Mouse (Mus musculus) left cerebral cortex, adult 8-10 months (tissue): ENCODE measurements around the gene Nfkbie. TPM values are rescaled to one million over a fixed set of nuclear protein-coding genes. Genes with fewer than 3 reads are reported as not detected.

Experiments used
- DNase-seq, 2 experiments: peaks; one replicate each; pipeline ENCODE4 v3.0.0; 2022; ENCODE audit warnings: low spot score in 2 of 2
- total RNA-seq, 4 experiments: library from RNA; stranded (reverse); gene quantifications; 2 replicates each; pipeline ENCODE4 v1.2.4; 2022

The Nfkbie gene
- total RNA-seq, 4 experiments from 2014 or later = 2.1 to 3.2 (median 2.5) TPM

DNA sequence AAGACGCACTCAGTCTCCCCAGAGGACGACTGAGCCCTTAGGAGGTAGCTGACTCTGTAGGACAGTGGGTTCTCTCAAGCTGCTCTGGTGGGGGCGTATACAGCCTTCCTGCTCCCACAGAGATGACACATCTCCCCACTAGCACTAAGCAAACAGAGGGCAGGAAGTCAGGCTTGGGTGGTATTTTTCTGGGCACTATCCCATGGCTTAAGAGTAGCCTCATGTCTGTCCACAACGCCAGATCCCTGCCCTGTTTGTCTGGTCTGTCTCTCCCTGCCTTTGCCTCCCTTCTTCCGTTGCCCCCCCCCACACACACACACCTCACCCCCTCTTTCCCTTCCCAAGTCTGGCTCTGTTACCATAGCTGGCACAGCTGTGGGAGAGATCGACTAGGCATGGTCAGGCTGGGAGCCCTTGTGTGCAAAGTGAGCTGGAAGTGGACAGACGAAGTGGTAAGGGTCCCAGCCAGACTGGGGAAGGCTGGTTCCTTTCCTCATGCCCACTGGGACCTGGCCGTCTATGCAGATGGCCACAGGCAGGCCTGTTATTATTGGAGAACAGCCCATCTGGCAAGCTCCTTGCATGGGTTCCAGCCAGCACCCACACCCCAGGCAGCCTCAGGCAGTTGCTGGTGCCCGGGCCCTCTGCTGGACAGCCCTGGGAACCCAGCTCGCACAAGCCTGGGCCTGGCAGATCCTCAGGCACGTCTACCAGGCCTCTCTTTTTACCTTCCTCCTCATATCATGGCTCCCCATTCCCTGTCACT, 41.3 kb downstream of the Nfkbie start:
- no peak for DNase-seq

DNA sequence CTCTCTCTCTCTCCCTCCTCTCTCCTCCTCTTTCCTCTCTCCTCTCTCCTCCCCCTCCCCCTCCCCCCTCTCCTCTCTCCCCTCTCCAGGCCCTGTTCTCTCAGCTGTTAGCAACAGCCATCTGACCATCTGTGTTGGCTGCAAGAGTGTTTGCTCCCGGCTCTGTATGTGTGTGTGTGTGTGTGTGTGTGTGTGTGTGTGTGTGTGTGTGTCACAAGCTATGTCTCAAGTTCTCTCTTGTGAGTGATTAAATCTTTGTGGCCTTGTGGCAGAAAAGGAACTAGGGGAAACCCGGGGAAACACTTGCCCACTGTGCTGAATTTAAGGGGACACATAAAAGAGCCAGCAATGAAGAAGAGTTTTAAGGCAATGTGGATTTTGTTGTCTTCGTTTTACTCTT, 42.3 kb downstream of the Nfkbie start:
- no peak for DNase-seq

DNA sequence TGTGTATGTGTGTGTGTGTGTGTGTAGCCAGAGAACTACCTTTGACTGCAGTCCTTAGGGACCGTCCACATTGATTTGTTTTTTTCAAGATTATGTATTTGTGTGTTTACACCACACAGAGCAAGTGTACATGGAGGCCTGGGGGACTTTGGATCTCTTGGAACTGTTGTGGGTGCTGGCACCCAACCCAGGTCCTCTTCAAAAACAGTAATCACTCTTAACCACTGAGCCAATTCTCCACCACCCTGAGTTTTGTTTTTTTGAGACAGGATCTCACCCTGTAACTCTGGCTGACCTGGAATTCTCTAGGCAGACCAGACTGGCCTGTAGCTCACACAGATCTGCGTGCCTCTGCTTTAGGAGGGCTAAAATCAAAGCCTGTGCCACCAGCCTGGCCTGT, 42.9 kb downstream of the Nfkbie start:
- DNase-seq = no peak

DNA sequence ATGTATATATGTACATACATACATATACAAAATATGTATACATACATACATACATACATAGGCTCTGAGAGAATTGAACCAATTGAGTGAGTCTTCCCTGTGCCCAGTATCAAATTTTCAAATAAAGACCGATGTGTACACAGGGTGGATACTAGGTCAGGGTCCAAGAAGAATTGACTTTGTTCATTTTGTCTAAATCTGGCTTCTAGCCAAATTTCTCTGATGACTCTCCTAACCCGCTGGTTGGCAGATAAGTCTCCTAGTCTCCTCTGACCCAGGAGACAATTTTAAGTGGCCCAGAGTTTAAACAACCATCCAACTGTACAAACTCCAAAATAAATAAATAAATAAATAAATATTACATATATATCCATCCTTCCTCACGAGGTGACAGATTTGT, 43.4 kb downstream of the Nfkbie start:
- no peak for DNase-seq

DNA sequence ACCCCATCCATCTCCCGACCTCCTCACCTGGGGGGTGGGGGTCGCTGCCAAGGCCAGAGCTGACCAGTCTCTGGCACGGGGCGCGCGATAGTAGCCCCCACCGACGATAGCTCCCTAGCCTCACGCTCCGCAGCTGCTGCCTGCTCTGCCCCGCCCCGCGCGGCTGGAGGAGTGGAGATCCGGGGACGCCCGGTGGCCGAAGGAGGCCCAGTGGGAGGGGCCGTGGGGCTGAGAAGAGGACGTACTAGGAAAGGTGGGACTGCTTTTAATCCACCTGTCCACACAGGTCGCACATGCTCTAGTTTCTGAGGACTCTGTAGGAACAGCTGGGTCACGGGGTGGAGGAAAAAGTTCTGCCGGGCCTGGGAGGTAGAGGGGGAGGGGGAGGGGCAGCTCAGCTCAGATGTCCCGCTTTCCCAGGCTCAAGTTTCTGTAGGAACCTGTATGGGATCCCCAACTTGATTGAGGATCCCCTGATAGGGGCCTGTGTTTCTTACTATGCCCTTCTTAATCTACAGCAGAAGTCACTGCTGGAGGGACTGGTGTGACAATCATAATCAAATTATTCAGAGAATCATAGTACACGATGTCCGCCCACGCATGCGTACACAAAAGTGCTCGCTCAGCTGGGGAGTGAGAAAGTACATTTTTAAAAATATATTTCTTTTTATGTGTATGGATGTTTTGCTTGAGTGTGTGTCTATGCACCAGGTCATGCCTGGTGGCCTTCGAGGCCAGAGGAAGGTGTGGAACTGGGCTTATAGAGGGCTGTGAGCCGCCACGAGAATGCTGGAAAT, 44.1 kb downstream of the Nfkbie start, which contains the start of gene Slc29a1:
Slc29a1 (minus strand) TSS at position 161 of the 797 bp plus-strand sequence.
- DNase-seq = no peak

DNA sequence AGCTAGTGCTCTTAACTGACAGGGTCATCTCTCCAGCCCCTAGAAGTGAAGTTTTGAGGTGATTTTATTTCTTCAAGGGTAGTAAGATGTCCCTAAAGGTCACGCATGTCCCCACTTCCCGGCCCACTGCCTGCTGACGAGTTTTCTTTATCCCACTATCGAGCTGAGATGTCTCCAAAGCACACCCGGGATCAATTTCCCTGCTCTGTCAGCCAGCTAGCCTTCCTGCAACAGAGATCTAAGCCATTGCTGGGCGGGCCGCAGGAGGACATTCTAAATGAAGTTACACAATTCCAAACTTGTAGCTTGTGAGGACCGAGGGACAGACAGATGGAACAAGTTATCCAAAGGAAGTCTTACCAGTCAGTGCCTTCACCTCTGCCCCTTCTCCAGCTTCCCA, 44.8 kb downstream of the Nfkbie start:
- DNase-seq = no peak

DNA sequence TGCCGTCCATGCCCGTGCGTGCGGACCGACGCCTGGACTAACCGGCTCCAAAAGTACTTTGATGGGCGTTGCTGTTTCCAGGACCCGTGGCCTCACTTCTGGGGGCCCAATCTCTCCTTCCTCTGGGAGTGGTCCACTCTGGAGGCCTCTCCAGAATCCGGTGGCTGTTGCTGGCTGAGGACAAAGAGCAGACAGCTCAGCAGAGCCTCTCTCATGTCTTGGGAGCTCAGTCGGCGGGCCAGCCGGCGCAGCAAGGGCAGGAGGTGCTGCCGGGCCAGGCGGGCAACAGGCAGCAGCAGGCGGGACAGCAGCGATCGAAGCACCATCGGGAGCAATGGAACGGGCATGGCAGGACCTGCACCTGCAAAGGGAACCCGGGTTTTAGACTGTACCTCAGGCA, 45.8 kb downstream of the Nfkbie start:
- DNase-seq = no peak

DNA sequence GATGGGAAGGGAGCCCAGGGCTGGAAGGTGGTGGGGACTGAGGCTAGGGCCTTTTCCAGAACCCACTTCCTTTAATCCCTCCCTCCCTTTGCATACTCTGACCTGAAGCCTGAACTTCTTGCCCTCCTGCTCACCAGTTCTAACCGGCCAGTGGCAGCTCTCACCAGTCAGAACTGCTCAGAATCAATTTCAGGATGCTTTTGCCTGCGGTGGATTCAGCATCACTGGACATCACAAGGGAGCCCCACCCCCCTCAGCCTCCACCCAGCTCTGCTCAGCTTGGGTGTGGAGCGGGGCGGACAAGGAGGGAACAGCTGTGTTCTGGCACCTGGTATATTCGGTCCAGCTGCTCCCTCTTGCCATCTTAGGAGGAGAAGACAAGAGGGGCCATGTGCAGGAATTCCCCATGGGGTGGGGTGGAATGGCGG, 46.4 kb downstream of the Nfkbie start, which contains the start of gene Mymx:
Mymx (minus strand) TSS at position 226 of the 428 bp plus-strand sequence.
- no peak for DNase-seq

DNA sequence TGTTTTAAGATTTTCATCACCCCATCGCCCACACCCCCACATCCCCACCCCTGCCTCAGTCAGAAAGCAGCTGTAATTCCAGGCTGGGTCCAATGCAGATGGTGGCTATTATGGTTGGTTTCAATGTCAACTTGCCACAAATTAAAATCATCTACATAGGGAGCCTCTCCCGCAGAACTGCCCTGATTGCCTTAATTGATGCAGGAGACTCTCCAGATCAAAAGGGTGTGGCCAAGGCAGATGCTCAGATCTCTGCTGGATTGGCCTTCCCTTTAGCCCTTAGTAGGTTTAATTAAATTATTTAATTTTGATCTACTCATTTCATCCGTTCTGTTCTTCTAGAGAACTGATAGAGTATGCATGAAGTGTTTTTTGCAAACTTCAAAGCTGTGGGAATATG, 47.5 kb downstream of the Nfkbie start:
- DNase-seq = no peak

DNA sequence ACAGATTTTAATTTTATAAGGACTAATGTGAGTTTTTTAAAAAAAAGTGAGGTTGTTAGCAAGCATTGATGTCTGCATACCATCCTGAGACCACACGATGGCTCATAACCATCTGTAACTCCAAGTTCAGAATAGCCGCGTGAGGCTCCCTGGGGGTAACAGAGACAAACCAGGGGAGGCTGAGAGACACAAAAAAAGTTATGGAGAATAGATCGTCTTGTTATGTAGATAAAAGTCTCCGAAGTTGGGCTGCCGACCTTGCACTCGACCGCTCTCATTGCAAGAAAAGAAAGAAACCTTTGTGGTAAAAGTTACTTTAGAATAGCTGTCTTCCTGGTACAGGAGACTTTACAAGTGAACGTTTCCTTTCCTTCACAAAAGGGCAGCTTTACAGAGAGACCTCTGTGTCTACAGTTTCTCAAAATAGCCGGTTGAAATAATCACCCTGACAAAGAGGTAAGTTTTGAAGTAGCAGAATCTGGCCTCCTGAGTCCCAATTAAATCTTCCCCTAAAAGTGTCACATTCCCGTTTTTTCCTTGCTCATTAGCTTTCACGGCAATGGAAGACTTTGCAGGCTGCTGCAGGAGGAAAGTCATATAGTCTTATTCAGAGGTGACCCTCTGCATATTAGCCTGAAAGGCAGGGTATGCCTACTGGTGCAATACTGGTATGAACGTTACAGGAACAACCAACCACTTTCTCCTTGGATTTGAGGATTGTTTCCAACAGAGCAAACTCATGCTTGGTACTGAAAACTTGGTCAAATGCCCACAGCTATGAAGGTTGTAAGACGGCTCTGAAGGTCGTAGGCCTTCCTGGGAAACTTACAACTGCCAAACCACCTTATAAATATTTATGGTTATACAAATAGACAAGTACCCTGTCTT, 51.7 kb downstream of the Nfkbie start:
- DNase-seq = no peak

DNA sequence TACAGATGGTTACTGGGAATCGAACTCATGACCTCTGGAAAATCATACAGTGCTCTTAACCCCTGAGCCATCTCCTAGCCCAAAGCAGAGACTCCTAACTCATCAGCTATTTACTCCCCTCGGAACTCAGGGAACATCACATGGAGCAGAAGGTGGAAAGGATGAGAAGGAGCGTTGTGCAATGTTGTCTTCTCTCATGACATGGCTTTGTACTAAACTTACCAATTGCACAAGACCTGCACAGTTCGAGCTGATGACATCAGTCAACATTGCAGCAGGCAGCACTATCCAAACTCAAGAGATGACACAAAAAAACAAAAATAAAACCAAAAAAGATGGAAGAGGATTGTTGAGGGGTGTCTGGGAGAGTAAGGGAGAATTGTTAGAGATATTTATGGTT, 52.9 kb downstream of the Nfkbie start:
- DNase-seq = no peak

DNA sequence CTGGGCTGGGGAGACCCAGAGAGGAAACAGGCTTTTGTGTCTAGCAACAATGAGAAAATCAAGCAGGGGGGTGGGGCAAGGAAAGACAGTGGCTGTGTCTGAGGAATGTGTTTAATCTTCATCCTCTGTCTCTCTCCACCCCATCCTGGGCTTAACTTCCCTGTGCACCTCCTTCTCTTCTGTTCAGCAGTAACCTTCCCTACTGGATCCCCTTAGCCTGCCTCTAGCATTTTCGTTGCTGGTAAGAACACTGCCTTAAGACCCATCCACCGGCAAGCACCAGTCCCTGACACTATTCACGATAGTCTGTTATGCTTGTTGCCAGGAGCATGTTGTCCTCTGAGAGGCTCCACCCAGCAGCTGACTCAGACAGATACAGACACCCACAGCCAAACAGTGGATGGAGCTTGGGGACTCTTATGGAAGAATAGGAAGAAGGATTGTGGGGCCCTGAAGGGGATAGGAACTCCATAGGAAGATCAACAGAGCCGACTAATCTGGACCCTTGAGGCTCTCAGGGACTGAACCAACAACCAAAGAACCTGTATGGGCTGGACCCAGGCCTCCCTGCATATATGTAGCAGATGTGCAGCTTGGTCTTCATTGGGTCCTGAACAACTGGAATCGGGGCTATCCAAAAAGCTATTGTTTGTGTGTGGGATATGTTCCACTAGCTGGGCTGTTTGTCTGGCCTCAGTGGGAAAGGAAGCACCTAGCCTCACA, 54.8 kb downstream of the Nfkbie start:
- DNase-seq = no peak

DNA sequence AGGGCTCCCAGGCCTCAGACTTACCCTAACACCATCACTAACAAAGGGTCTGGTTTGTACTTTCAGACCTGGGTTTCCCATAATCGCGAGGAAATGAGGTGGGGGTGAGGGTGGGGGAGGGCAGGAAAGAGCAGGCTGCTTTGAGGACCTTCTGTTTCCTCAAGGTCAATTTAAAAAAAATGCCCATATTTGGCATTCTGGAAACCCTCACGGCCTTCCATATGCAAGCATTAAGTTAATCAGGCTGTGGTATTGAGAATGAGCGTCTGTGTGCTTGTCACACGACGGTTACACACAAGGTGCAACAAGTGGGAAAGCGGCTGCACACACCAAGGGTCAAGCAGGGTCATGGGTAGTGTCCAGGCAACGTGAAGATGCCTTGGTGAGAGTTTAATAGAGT, 56.5 kb downstream of the Nfkbie start:
- DNase-seq = no peak

Other genes starting within 250 kb of the Nfkbie start
- gene Cdc5l, start 122.0 kb upstream of the Nfkbie start, total RNA-seq = 10 to 100 TPM; 50.9 to 62.6 (median 52.9) TPM
- gene Spats1, start 80.3 kb upstream of the Nfkbie start, total RNA-seq = 1 to 10 TPM; 6.2 to 7.8 (median 6.9) TPM
- gene Aars2, start 48.9 kb upstream of the Nfkbie start, total RNA-seq = 10 to 100 TPM; 22.0 to 25.1 (median 22.8) TPM
- gene Tcte1, start 32.3 kb upstream of the Nfkbie start, total RNA-seq = 1 to 10 TPM; 1.3 to 1.7 (median 1.4) TPM
- 100 to 1,000 TPM in 3 of 4 experiments, 10 to 100 TPM in 1; 97.9 to 110 (median 100) TPM for gene Tmem151b, start 6.0 kb upstream of the Nfkbie start, total RNA-seq
- 10 to 100 TPM; 26.8 to 33.4 (median 29.4) TPM for gene Slc35b2, start 8.2 kb downstream of the Nfkbie start, total RNA-seq
- gene Hsp90ab1, start 17.6 kb downstream of the Nfkbie start, total RNA-seq = 1,000 to 10,000 TPM; 1,476 to 1,616 (median 1,547) TPM
- 10 to 100 TPM; 27.4 to 32.1 (median 29.5) TPM for gene Slc29a1, start 43.9 kb downstream of the Nfkbie start, total RNA-seq
- gene Mymx, start 46.4 kb downstream of the Nfkbie start, total RNA-seq = not detected
- gene Capn11, start 103.6 kb downstream of the Nfkbie start, total RNA-seq = 1 to 10 TPM in 1 of 4 experiments, under 1 TPM in 2, not detected in 1; 0.43 to 1.7 (median 0.54) TPM
- gene Mrpl14, start 130.6 kb downstream of the Nfkbie start, total RNA-seq = 10 to 100 TPM; 40.5 to 45.5 (median 42.1) TPM
- 100 to 1,000 TPM; 157 to 171 (median 165) TPM for gene Tmem63b, start 131.2 kb downstream of the Nfkbie start, total RNA-seq
- 1 to 10 TPM in 1 of 4 experiments, under 1 TPM in 1, not detected in 2; 0.73 to 1.1 TPM for gene 1600014C23Rik, start 178.1 kb downstream of the Nfkbie start, total RNA-seq